Mouse (Mus musculus) layer of hippocampus, adult 11-12 months (tissue): ENCODE data around the gene Pdzd7.

Experiments
- DNase-seq: peaks from one replicate; pipeline ENCODE4 v3.0.0; 2022; ENCODE audit warnings: low spot score

Pdzd7 gene

DNA sequence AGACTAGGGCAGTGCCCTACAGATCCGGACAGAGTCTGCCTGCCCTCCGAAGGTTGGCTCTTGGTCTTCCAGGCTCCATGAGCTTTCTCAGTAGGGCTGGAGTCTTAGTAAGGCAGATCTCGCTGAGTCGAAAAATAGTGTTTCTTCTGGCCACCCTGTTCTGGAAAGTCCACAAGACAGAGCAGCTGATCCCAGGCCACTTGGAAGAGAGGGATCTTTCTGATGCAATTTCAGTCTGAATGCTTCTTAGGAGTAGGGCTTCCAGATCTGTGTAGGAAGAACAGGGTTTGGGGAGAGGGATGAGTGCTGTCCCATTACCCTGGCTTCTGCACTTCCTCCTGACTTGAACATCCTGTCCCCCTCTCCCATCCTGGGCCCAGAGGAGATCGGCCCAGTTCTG lies at the start of gene Pdzd7:
Gene Pdzd7 (minus strand): TSS at position 67 of the 400 bp plus-strand sequence.
- DNase-seq, result no peak

DNA sequence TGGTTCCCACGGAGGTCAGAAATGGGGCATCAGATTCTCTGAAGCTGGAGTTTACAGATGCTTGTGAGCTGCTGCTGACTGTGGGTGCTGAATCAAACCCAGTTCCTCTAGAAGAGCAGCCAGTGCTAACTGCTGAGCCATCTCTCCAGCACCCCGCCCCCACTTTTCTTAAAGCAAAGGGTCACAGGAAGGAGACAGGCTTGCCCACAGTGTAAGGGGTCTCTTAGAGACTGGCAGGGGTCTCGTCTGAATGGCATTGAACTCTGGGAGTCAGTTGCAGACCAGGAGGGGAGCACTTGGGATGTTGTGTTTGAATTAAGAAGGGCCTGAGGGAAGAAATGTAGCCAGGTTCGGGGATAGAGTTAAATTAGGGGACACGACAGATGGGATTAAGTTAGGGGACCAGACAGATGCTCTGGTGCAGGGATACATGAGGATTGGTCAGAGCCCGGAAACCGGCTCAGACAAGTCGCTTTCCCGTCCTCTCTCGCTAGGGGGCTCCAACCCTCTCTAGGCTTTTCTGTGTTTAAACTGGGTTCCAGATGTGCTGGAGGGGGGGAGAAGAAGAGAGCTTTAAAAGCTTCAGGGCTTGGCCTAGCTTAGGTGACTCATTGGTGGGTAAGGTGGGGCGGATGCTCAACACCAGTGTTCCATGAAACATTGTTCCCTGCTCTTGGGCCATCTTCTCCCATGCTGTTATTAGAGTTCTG lies 36.5 kb upstream of the Pdzd7 start:
- peak; percentile 36 for DNase-seq

DNA sequence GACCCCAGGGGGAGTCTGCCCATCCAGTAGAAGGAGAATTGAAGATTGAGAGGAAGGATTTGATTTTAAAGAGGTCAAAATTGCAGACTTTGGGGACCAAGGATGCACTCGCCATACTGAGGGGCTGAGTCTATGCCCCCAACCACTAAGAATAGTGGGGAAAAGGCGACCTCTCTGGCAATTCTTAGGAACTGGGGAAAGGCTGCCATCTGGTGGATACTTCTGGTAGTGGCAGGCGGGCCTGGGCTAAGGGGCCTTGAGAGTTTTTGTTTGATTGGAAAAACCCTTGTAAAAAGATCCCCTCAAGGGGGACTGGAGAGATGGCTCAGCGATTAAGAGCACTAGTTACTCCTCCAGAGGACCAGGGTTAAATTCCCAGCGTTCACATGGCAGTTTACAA lies 35.8 kb upstream of the Pdzd7 start:
- peak; percentile 68 for DNase-seq

DNA sequence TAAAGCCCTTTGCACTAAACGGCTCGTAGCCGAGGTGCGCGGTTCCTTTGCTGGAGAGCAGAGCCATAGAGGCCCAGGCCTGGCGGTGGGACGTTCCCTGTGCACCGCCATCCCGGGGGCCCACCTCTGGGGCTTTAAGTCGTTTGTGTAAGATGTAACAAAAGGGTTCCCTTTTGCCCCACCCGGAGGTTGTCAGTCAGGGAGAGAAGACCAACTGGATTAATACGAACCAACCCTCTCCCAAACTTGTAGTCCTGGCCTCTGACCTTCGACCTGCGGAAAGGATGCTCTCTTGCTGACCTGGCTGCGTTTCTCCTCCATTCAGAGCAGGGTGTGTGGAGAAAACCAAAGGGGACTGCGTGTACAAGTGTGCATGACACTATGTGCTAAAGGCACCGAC lies 35.2 kb upstream of the Pdzd7 start:
- no peak for DNase-seq

DNA sequence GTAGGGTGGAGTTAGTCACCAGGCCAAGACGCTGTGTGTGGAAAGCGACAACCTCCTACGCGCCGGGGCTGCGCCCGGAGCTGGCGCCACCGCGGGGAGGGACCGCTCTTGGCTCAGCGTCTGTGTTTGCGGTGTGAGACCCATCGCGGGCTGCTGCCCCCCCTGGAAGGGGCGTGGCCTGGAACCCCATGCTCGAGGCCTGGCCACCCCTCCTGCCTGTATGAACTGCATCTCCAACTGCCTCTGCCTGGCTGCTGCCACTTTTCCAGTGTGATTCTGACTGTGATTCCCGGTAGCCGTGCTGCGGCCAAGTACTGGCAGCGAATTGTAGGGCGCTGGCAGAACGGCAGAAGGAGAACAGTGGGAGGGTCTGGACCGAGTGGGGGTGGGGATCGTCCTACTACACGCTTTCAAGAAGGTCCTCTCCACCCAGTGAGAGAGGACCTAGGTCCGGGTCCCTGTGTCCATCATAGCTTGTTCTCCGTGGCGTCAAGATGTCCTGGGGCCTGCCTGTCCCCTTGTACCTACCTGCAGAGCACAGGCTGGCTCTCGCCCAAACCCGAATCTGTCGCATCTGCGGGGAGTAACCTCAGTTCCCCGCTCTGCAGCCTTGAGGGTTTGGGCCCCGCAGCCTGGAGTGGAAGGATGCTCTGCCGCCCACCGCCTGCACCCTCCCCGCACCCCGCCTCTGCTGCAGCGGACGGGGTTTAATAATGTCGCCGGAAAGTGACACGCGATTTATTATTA lies 34.4 kb upstream of the Pdzd7 start:
- peak; percentile 35 for DNase-seq

DNA sequence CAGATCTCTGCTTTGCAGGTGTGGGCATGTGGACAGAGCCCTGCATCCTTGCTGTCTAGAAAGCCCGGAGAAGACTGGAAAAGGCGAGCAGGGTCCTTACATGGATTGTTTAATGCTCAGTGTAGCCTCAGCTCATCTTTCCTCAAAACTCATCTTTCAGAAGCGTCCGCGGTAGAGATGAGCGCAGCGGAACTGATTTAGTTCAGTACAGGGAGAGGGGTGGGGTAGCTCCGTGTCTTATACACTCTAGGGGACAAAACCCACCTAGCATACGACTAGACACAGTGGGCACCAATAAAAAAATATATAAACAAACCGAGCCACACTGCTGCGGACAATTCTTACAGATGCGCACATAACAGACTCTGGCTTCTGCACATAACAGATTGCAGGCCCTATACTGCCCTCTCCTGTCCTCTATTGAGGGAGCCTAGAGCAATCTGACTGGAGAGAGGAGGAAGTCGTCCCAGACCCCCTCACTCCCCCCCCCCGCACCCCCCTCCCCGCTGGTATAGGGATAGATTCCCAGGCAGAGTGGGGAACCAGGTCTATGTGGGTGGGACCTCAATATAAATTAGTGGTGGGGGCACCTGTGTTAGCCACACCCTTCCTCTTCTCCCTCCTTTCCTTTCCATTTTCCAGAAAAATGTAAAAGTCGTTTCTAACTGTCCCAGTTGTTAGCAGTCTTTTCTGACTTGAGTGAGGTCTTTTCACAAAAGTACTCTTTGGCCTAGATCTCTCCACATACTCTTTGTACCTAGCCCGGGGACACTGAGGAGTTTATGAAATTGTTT lies 33.7 kb upstream of the Pdzd7 start:
- no peak for DNase-seq

DNA sequence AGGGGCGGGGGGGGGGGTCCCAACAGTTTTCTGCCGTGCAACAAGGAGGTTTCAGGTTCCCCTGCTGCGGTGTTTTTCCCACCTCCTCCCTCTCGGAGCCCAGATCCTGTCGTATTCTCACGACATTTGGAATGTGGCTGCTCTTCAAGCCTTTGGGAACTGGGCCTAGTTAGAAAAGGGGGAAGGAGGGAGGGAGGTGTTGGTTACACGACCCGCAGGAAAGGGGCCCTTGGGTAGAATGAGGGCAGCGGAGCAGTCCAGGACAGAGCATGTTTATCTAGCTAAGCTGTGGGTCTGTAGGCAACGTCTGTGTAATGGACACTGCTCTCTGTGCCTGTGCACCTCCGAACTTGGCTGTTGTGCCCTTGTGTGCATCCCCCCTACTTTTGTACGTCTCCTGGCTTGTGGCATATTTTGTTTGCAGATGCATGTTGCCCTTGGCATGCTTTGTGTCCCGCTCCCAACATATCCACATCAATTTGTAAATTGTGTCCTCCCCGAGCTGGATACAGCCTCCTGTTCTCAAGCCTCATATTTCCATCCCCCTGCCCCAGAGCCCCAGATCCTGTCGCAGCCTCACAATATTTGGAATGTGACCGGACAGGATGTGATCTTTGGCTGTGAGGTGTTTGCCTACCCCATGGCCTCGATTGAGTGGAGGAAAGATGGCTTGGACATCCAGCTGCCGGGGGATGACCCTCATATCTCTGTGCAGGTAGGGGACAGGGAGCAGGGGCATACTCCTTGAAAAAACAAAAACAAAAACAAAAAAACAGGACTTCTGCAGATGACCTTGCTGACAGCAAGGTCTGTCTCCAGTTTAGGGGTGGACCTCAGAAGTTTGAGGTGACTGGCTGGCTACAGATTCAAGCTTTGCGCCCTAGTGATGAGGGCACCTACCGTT lies 32.5 kb upstream of the Pdzd7 start:
- no peak for DNase-seq

DNA sequence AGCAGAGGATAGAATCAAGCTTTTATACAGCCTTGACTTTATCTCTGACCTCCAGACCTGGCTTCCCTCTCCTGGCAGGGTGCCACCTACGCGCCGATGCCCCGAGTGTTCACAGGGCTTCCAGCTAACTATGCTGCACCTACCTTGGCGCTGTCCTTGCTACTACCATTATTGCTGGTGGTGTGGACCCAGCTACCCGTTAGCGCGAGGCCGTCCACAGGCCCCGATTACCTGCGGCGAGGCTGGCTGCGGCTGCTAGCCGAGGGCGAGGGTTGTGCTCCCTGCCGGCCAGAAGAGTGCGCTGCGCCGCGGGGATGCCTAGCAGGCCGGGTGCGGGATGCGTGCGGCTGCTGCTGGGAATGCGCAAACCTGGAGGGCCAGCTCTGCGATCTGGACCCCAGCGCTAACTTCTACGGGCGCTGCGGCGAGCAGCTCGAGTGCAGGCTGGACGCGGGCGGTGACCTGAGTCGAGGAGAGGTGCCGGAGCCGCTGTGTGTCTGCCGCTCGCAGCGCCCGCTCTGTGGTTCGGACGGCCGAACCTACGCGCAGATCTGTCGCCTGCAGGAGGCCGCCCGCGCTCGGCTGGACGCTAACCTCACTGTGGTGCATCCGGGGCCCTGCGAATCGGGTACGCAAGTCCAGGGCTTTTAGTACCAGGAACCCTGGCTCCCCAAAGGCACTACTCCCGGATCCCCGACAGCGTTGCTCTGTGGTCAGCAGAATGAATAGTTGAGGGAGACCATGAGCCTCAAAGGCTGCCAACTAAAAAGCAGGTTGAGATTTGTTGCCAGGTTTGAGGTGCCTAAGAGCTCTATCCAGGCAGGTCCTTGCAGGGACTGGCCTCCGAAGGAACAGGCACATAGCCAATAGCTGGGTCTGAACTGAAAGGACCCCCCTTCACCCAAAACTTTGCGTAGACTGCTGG lies 31.3 kb upstream of the Pdzd7 start:
- DNase-seq, result no peak

DNA sequence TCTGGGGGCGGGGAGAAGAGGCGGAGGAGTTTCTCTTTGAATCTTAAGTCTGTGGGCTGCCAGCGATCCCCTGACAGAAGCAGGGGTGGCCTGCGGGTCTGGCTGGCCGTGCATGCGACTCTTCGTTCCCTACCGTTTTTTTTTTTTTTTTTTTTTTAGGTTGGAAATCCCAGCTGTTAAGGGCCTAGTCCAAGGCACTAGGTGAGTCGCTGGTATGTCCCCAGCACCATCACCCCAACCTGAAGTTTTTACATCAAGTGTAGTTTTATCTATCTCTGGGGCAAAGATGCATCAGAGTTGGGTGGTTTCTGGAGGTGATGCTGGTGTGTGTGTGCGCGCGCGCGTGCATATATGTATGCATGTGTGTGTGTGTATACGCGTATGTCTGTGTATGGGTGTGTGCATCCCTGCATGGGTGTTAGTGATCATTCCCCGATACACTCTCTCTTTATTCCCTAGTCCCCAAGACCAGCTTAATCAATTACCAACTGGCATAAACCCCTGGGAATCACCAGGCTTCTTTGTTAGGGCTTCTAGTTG lies 30.6 kb upstream of the Pdzd7 start:
- no peak for DNase-seq

DNA sequence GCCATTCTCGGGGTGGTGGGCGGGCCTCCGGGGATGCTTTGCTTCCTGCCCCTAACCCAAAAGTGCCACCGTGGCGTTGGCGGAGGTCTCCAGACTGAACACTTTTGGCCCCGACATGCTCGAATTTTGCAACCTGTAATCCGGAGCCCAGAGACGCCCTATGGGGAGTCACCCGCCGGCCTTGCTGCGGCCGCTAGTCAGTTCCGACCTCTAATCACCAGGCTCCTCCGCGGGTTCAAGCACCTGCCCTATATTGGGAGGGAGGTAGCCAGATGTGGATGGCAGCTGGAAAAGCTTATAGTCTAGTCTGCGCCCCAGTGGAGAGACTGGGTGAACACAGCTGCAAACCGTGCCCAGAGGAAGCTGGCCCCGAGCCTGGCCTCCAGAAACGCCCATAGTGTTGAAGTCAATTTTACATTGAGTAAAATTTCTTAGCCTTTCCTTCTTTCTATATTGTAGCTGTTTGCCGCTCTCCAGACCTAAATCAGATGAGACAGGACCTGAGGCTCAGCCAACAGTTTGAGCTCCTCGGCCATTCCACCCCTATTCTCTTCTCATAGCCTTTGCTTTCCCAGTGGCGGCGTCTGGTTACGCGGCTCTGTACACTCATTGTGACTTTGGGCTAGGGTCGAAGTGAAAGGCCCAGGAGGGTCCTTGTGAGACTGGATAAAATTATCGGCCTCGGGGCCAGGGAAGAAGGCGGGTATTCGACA lies 30.0 kb upstream of the Pdzd7 start:
- no peak for DNase-seq

DNA sequence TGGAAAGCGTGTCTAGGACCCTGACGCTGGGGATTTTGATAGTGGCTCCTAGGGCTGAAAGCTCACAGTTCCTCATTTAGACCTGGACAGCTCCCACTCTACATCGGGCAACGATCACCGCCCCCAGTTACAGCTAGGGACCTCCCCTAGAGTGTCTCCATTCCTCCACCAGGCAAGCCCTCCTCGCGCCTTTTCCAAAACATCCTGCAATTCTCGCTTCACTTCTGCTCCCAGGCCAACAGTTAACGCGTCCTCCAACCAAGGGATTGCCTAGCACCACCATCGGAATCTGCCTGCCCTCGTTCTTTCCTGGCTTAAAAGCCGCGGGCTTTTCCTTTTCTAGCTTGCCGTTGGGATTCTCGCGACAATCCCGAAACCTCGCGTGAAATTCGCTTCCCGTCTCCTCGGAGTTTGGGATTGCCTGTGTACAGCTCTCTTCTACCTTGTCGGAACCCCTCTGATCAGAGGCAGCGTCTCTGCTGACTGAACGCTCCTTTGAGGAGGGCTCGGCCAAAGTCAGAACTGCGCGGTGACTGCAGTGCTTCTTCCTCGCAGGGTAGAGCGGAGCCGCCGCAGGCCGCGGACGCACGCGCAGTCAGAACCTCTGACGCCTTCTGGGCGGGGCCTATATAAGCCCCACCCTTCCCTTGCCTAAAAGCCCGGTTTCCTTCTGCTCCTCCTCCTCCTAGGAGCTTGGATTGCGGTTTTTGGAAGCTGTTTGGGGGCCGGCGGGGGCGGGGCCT lies 29.2 kb upstream of the Pdzd7 start, which contains the start of gene Kazald1:
Gene Kazald1 (plus strand): TSS at position 662 of the 743 bp plus-strand sequence.
- peak; percentile 94 for DNase-seq

DNA sequence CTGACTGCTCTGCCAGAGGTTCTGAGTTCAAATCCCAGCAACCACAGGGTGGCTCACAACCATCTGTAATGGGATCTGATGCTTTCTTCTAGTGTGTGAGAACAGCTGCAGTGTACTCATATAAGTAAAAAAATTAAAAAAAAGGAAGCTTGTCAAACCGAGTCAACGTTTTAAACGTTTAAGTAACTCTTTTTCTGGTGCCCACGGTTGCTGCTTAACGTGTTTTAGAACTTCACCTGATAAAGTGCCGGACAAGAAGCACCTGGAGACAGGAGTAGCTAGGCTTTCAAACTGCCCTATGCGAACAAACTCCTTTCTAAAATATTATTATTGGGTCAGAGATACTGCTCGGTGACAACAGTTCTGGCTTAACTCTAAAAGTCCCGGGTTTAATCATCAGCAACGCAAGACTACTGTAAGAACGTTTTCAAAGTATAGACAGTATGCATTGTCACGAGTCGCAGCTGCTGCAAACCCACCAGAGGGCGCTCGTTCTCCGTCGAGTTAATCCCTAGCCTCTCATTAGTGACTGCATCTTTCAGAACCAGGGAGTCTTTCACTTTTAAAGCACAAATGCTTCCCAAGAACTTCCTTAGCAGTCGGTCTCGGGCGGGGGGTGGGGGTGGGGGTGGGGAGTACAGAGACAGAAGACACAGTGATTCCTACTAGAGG lies 28.5 kb upstream of the Pdzd7 start:
- peak; percentile 71 for DNase-seq

DNA sequence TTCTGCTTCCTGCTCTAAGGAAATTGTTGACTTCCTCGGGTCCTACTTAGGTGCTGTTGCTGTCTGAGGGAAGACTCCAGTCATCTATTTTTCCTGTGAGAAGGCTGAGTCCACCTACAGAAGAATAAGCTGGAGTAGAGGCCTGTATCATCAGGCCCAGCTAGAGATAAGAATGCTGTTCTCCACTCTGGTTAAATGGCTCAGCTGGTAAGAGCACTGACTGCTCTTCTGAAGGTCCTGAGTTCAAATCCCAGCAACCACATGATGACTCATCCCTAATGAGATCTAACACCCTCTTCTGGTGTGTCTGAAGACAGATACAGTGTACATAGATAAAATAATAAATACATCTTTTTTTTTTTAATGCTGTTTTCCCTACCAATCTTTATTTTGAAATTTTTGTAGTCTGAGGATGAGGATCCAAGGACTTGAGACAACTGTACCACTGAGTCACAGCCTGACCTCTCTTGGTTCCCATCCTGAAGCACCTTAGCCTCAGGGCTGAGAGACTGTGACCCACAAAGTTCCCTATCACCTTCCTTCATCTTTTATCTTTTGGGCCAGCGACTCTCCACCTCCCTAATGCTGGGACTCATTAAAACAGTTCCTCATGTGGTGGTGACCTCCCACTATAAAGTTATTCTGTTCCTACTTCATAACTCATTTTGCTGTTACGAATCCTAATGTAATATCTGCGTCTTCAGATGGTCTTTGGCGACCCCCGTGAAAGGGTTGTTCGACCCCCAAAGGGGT lies 22.4 kb upstream of the Pdzd7 start:
- DNase-seq, result no peak

DNA sequence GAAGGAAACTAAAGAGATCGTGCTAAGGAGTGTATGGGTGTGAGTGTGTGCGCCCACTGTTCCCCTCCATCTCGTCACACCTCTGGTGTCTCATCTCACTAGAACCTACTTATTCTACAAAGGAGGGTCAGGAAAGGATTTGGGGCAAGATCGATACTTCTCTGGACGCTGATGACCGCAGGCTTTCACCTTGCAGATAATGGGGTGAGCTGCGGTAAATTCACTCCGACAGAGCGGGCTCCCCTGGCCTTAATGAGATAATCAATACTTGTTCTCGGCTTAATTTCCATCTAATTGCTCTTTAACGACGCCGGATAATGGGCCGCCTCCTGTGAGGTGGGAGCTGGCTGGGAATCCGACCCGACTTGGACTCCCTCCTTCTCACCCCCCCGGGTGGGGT lies 21.7 kb upstream of the Pdzd7 start:
- DNase-seq, result no peak

DNA sequence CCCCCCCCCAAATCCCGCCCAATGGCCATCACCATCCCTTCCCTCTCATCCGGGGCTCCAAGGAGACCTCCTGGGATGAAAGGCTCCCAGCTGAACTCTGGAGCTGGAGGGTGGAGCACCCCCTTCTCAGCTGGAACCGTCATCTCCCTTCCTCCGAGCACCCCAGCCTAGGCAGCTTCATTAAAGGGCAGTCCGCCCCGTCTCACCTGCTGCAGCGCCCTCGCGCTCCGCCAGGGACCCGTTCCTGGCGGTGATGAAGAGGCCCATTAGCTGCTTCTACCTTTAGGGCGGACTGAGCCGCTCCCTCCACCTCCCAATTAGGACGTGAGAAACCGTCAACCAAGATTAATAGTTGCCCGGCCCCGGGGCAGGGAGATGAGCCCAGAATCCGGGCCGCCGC lies 19.7 kb upstream of the Pdzd7 start:
- DNase-seq, result no peak

DNA sequence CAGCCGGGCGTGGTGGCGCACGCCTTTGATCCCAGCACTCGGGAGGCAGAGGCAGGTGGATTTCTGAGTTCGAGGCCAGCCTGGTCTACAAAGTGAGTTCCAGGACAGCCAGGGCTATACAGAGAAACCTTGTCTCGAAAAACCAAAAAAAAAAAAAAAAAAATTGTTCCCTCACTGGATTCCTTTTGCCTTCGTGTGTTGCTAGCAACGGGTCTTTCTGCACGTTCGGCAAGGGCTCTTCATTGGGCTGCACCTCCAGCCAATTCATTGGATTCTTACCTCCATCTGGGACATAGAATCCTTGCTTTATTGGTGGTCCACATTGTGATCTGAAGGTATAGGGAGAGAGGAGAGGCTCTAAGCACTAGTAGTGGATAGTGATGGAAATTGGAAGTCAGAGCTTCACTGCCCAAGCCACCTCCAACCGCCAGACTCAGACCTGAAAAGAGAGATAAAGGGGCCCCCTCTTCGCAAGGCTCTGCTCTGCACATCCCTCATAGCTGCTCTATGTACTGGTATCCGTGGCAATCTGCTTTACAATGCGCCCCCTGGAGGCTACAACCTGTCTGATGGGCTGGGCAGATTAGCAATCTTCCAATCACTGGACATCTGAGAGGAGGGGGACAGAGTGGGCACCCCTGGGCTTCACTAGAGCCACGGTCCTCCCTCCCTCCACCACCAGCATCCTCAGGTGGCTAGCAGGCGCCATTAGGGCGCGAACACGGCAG lies 18.2 kb upstream of the Pdzd7 start:
- peak; percentile 62 for DNase-seq

DNA sequence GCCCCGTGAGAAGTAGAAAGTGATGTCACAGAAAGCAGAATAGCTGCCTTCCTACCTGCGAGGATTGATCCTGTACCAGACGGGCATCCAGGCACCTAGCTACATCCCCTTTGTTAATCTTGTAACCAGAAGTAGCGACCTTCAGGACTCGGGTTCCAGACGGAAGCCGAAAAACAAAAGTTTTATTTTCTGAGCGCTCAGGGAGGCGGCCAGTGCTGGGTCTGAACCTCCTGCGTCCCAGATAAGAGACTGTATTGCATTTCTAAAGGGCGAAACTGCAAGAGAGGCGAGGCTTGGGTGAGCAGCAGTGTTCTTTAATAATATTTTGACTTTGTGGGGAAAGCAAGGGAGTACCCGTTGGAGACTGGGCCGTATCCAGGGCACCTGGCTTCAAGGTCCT lies 13.3 kb upstream of the Pdzd7 start:
- no peak for DNase-seq
